Mouse (Mus musculus) kidney, adult 2 months (tissue): ENCODE measurements around the gene Stx7. TPM values are rescaled to one million over a fixed set of nuclear protein-coding genes. Genes with fewer than 3 reads are reported as not detected.
"Not testable (repeated sequence)": the region's sequence is repeated elsewhere in the genome, so short reads cannot be mapped to it uniquely, and the experiment has no call there.

Experiments used
- DNase-seq: peaks from one replicate; pipeline ENCODE4 v3.0.0; 2021
- H3K27ac ChIP-seq: fragments of 200-500 bp; 2 replicates; pipeline ENCODE4 v1.5.1; 2012; ENCODE audit warnings: low read depth, low read length, control low read depth, inconsistent platforms; ENCODE audit not compliant: insufficient read depth
- H3K27me3 ChIP-seq: fragments of 200-500 bp; replicated peaks from 2 replicates; pipeline ENCODE4 v1.6.1; 2012; ENCODE audit warnings: mild to moderate bottlenecking, moderate library complexity, low read length, inconsistent platforms; ENCODE audit not compliant: control insufficient read depth, insufficient read depth
- H3K36me3 ChIP-seq: fragments of 200-500 bp; 2 replicates; pipeline ENCODE4 v1.6.1; 2012; ENCODE audit warnings: mild to moderate bottlenecking, moderate library complexity, low read length, inconsistent platforms; ENCODE audit not compliant: control insufficient read depth, insufficient read depth
- H3K4me1 ChIP-seq: fragments of 200-500 bp; 2 replicates; pipeline ENCODE4 v1.6.1; 2011; ENCODE audit warnings: low read length; ENCODE audit not compliant: control insufficient read depth, insufficient read depth
- H3K4me3 ChIP-seq: fragments of 200-500 bp; 2 replicates; pipeline ENCODE4 v1.5.1; 2011; ENCODE audit warnings: mild to moderate bottlenecking, low read depth, low read length, control low read depth; ENCODE audit not compliant: insufficient read depth
- CTCF ChIP-seq: fragments of 200-500 bp; conservative IDR thresholded peaks from 2 replicates; pipeline ENCODE4 v1.5.1; 2011; ENCODE audit warnings: low read depth, mild to moderate bottlenecking, control low read depth, low read length, moderate library complexity, mixed read lengths; ENCODE audit not compliant: insufficient read depth, insufficient read length
- POLR2A ChIP-seq: fragments of 200-500 bp; IDR thresholded peaks from one replicate; pipeline ENCODE4 v1.6.1; 2011; ENCODE audit warnings: low read depth, low read length, control low read depth
- WGBS: fragments of 180-500 bp; shearing (Covaris S2); methylation state at CpG from one replicate; pipeline ENCODE4 v1.1.7; 2018; 5-methylcytosine and 5-hydroxymethylcytosine counted together
- polyA plus RNA-seq: library from polyadenylated mRNA; depleted of rRNA; stranded (reverse); fragments of >200 nt; gene quantifications from 2 replicates; pipeline ENCODE4 v1.2.3, GENCODE M21; 2012; rRNA removed

Gene Stx7
- 168 and 197 TPM in 2 replicates for polyA plus RNA-seq

DNA sequence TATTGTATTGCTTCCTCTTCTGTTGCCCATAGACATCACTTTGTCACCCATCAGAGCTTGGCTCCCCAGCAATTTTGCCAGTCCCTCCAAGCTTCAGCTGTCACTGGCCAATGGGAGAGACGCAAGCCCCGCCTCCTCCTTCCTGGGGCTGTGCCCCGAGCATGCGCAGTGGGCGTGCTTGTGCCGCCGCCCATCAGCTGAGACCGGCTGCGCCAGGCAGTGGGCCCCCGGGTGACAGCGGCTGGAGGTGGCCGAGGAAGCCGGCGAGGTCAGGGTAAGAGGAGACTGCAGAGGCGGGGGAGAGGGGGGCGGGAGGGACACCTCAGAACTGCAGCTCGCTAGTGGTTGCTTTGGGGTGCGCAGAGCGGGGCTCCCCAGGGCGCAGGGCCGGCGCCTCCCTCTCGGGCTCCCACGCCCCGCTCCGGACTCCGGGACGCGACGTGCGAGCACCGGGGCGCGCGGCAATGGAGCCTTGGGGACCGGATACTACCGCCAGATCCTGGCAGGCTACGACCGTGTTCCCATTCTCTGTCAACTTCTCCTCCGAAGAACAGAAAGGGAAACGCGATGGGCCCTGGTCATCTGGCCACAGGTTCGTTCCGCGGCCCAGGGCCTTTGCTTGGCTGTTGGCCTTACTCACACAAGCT lies at the start of gene Stx7:
Gene Stx7, plus strand, starts transcription at position 168 of the 647 bp plus-strand sequence.
- Histone ChIP-seq H3K4me1 (peaks cover 15% of the 10 kb centered on the region), H3K4me3 (peak within 1 kb of the TSS; percentile 88), H3K27me3 (no peaks in the 10 kb centered on the region), H3K27ac (peak within 1 kb of the TSS; percentile 90), H3K36me3 (no peaks in the 10 kb centered on the region)
- peak; percentile 97 for DNase-seq
- TF ChIP-seq POLR2A (no peak), CTCF (no peak)
- WGBS: under 1% methylated on average over 44 of the region's 45 CpGs

DNA sequence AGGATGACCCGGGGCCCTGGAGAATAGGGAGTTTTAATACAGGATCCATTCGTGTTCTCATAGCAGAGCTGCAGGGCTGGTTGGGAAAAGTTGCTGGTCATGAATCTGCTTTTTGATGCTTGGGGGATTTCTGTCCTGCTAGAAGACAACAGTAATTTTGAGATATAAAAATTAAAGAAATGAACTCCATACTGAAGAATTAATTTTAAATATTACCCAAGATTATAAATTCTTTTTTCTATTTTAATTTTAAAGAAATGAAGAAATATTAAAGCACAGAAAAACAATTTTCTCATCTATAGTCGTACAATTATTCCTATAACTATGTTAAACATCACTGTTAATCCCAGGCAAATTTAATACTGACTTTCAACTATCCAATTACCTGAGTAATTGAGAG lies 47.3 kb upstream of the Stx7 start, which contains the start of gene Taar8c:
Gene Taar8c, minus strand, starts transcription at position 101 of the 400 bp plus-strand sequence.
- not testable (repeated sequence) for H3K27ac ChIP-seq, H3K27me3 ChIP-seq, H3K4me3 ChIP-seq, H3K4me1 ChIP-seq, DNase-seq, H3K36me3 ChIP-seq
- 91% methylated on average over 1 of the region's 3 CpGs for WGBS

DNA sequence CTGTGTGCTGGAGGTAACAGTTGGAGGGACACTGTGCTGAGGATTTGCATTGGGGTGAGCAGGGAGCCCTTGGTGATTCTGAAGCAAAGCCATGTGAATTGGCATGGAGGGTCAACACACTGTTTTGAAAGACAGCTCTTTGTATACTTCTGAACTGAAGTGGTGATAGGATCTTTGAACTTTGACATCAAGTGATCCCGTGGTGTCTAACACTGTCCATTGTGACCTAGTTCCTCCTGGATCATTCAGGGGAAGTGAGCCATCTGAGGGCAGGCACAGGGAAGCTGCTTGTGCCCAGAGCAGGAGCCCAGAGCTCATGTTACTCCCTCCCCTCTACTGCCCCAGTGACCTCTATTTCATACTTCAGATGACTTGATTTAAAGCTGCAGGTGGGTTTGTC lies 45.8 kb upstream of the Stx7 start:
- not testable (repeated sequence) for H3K4me1 ChIP-seq, H3K27ac ChIP-seq, H3K4me3 ChIP-seq, DNase-seq, H3K36me3 ChIP-seq, H3K27me3 ChIP-seq
- 7% methylated on average over 1 of the region's 1 CpGs for WGBS

DNA sequence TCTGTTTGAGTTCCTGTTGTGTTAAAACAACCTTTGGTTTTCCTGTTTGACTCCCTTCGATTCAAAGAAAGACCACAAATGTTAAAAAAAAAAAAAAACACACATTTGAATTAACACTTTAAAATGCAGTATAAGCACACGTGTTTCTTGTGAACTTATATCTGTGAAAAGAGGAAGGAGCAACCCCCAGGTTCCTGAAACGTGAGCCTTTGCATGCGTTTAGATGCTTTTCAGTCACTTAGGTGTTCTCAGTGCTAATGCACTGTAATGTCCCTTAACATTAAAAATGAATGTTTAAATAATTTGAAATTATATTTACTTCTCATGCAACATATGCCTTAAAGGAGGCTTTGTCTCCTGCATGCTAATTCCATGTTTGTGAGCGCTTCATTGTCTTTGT lies 41.4 kb upstream of the Stx7 start:
- no peaks in the 10 kb centered on the region for H3K27me3 ChIP-seq
- H3K4me3 ChIP-seq: no peak overlapping the region
- DNase-seq: no peak
- no peak overlapping the region for H3K27ac ChIP-seq
- no peaks in the 10 kb centered on the region for H3K36me3 ChIP-seq
- TF ChIP-seq POLR2A (no peak), CTCF (no peak)
- H3K4me1 ChIP-seq: no peaks in the 10 kb centered on the region; the same call in 1 of the 2 replicates
- 59% methylated on average over 5 of the region's 5 CpGs for WGBS

DNA sequence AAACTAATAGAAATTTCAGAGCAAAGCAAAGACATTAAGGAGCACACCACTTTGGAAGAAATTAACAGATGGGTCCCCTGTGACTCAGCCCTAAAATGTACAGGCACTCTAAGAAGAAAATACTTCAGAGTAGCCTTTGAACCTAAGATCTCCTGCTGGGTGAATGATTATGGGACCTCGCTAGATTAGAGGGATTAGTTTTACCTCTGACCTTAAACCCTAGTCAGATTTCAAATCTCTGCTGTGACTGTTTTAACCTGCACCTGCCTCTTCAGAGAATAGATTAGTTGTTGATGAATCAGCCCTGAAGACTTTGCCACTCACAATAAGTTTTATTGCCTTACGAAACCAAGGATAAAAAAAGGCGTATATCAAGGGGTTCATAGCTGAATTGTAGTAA lies 40.9 kb upstream of the Stx7 start:
- TF ChIP-seq POLR2A: no peak
- no peak for TF ChIP-seq CTCF
- peak; percentile 58 for DNase-seq
- no peaks in the 10 kb centered on the region for H3K27me3 ChIP-seq
- 63% methylated on average over 3 of the region's 3 CpGs for WGBS
- H3K36me3 ChIP-seq: no peaks in the 10 kb centered on the region
- no peak overlapping the region for H3K27ac ChIP-seq
- H3K4me3 ChIP-seq: no peak overlapping the region
- no peaks in the 10 kb centered on the region; the same call in 1 of the 2 replicates for H3K4me1 ChIP-seq

DNA sequence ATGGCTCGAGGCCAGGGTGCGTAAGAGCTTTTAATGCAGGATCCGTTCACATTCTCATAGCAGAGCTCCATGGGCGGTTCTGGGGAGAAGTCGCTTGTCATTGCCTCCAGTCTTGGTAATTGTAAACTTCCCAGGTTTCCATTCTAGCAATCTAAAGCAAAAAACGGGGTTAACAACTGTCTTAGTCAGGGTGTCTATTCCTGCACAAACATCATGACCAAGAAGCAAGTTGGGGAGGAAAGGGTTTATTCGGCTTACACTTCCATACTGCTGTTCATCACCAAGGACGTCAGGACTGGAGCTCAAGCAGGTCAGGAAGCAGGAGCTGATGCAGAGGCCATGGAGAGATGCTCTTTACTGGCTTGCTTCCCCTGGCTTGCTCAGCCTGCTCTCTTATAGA lies 39.7 kb upstream of the Stx7 start, which contains the start of gene Taar9:
Gene Taar9, minus strand, starts transcription at position 101 of the 400 bp plus-strand sequence.
- 87% methylated on average over 8 of the region's 8 CpGs for WGBS
- H3K4me3 ChIP-seq, H3K27ac ChIP-seq, H3K4me1 ChIP-seq, H3K27me3 ChIP-seq, DNase-seq, H3K36me3 ChIP-seq: not testable (repeated sequence)

DNA sequence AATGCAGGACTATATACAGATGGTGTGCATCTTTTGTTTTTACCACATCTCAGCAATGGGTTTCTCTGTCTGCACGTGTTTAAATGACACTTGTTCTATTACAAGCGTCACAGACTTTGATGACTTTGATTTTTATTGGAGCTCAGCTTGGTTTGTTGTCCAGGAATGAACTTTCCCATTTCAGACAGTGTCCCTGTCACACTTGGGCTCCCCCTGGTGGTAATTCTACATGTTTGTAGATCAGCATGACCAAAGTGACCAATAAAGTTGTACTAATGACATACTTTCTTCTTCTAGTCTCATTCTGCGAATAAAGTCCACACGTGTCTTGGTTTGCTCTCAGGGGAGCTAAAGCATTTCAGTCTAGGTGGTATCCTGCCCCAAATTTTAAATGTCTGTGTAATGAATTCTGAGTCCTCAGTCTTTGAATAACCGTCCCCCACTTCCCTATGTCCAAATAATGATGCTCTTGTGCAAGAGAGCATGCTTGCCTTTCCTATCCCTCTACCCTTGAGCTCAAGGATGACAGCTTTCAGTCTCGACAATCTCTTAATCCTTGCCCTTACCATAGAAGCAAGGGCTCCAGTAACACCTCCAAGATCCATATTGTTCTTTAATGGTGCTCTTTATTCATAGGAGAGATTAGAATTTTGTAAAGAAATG lies 37.9 kb upstream of the Stx7 start:
- Histone ChIP-seq H3K4me1 (no peaks in the 10 kb centered on the region; the same call in 1 of the 2 replicates), H3K4me3 (no peak overlapping the region), H3K27ac (no peak overlapping the region), H3K36me3 (no peaks in the 10 kb centered on the region), H3K27me3 (no peaks in the 10 kb centered on the region)
- DNase-seq: peak; percentile 60
- WGBS: 35% methylated on average over 6 of the region's 6 CpGs
- peak; percentile 43 for TF ChIP-seq CTCF
- TF ChIP-seq POLR2A: no peak
